Mouse (Mus musculus) erythroblast, embryonic 14.5 days (primary cell): Measurements from ENCODE around the gene Pgf. TPM values are rescaled to one million over a fixed set of nuclear protein-coding genes. Genes with fewer than 3 reads are reported as not detected.

ENCODE experiments used
- H3K27me3 ChIP-seq: 2 replicates; pipeline ENCODE4 v1.6.1; 2012; ENCODE audit warnings: inconsistent platforms; ENCODE audit not compliant: control insufficient read depth
- H3K36me3 ChIP-seq: 2 replicates; pipeline ENCODE4 v1.6.1; 2012; ENCODE audit warnings: mild to moderate bottlenecking, inconsistent platforms; ENCODE audit not compliant: control insufficient read depth
- H3K4me1 ChIP-seq: 2 replicates; pipeline ENCODE4 v1.6.1; 2012; ENCODE audit warnings: inconsistent platforms; ENCODE audit not compliant: control insufficient read depth
- H3K4me3 ChIP-seq: replicated peaks from 2 replicates; pipeline ENCODE3; 2012; ENCODE audit warnings: moderate library complexity, mild to moderate bottlenecking, inconsistent platforms
- H3K9me3 ChIP-seq: 2 replicates; pipeline ENCODE4 v1.6.1; 2012; ENCODE audit warnings: low read length, inconsistent platforms, mixed read lengths; ENCODE audit not compliant: control insufficient read depth
- GATA1 ChIP-seq: IDR thresholded peaks from 2 replicates; pipeline ENCODE4 v1.6.1; 2012; ENCODE audit warnings: low read length, inconsistent platforms, mixed read lengths
- TAL1 ChIP-seq: IDR thresholded peaks from 3 replicates; pipeline ENCODE4 v1.6.1; 2012; ENCODE audit warnings: low read length, inconsistent platforms, mixed read lengths
- polyA plus RNA-seq: library from polyadenylated mRNA; stranded (reverse); fragments of >175 nt; gene quantifications from 2 replicates; pipeline ENCODE4 v1.2.3, GENCODE M21; 2012

Pgf gene
- polyA plus RNA-seq, 1 experiment: not detected

- peaks cover 5% of the 10 kb centered on the region for H3K4me1 ChIP-seq
- H3K4me3 ChIP-seq: no peak overlapping the region
- H3K27me3 ChIP-seq: peaks cover 13% of the 10 kb centered on the region
- no peak for TF ChIP-seq TAL1
- no peak for TF ChIP-seq GATA1
- H3K36me3 ChIP-seq: no peaks in the 10 kb centered on the region
- H3K9me3 ChIP-seq: no peaks in the 10 kb centered on the region
Observed at GRCm38 (mm10) chr12:85170284-85170947, 7.2 kb downstream of the Pgf start.

GRCm38 (mm10) chr12:85169877-85170276, 7.7 kb downstream of the Pgf start:
- Histone ChIP-seq H3K4me1 (peaks cover 5% of the 10 kb centered on the region), H3K27me3 (peaks cover 7% of the 10 kb centered on the region), H3K9me3 (no peaks in the 10 kb centered on the region), H3K4me3 (no peak overlapping the region), H3K36me3 (no peaks in the 10 kb centered on the region)
- no peak for TF ChIP-seq GATA1

GRCm38 (mm10) chr12:85169117-85169858, 8.3 kb downstream of the Pgf start:
- Histone ChIP-seq H3K36me3 (no peaks in the 10 kb centered on the region), H3K4me1 (peaks cover 5% of the 10 kb centered on the region), H3K4me3 (no peak overlapping the region), H3K27me3 (peaks cover 5% of the 10 kb centered on the region), H3K9me3 (no peaks in the 10 kb centered on the region)
- no peak for TF ChIP-seq TAL1
- no peak for TF ChIP-seq GATA1

- H3K9me3 ChIP-seq: no peaks in the 10 kb centered on the region
- no peak for TF ChIP-seq TAL1
- no peak for TF ChIP-seq GATA1
Observed at GRCm38 (mm10) chr12:85166631-85167030, 11.0 kb downstream of the Pgf start.

GRCm38 (mm10) chr12:85164996-85165395, 12.6 kb downstream of the Pgf start:
- Histone ChIP-seq H3K27me3 (peaks cover 5% of the 10 kb centered on the region), H3K36me3 (no peaks in the 10 kb centered on the region), H3K4me1 (peaks cover 5% of the 10 kb centered on the region), H3K9me3 (no peaks in the 10 kb centered on the region), H3K4me3 (no peak overlapping the region)
- TF ChIP-seq TAL1 (no peak), GATA1 (no peak)

More at GRCm38 (mm10) chr12:85166631-85167030, 11.0 kb downstream of the Pgf start:
- Histone ChIP-seq H3K4me1 (peaks cover 5% of the 10 kb centered on the region), H3K36me3 (no peaks in the 10 kb centered on the region), H3K4me3 (no peak overlapping the region), H3K27me3 (peaks cover 5% of the 10 kb centered on the region)

- Histone ChIP-seq H3K9me3 (no peaks in the 10 kb centered on the region), H3K36me3 (no peaks in the 10 kb centered on the region), H3K4me1 (peaks cover 3% of the 10 kb centered on the region; the same call in 1 of the 2 replicates), H3K4me3 (no peak overlapping the region), H3K27me3 (peaks cover 5% of the 10 kb centered on the region)
- TF ChIP-seq TAL1 (no peak), GATA1 (no peak)
Observed at GRCm38 (mm10) chr12:85159592-85159991, 18.0 kb downstream of the Pgf start.

GRCm38 (mm10) chr12:85158801-85159200, 18.8 kb downstream of the Pgf start:
- TF ChIP-seq TAL1: no peak
- TF ChIP-seq GATA1: no peak
- H3K36me3 ChIP-seq: no peaks in the 10 kb centered on the region
- H3K9me3 ChIP-seq: no peaks in the 10 kb centered on the region
- peaks cover 3% of the 10 kb centered on the region; the same call in 1 of the 2 replicates for H3K4me1 ChIP-seq
- H3K27me3 ChIP-seq: peaks cover 5% of the 10 kb centered on the region
- no peak overlapping the region for H3K4me3 ChIP-seq

GRCm38 (mm10) chr12:85157797-85158460, 19.7 kb downstream of the Pgf start:
- TF ChIP-seq GATA1: no peak
- TF ChIP-seq TAL1: no peak
- no peaks in the 10 kb centered on the region for H3K36me3 ChIP-seq
- no peaks in the 10 kb centered on the region for H3K9me3 ChIP-seq
- peaks cover 3% of the 10 kb centered on the region; the same call in 1 of the 2 replicates for H3K4me1 ChIP-seq
- H3K27me3 ChIP-seq: peaks cover 5% of the 10 kb centered on the region
- no peak overlapping the region for H3K4me3 ChIP-seq

- Histone ChIP-seq H3K4me1 (peaks cover 7% of the 10 kb centered on the region), H3K4me3 (no peak overlapping the region), H3K36me3 (no peaks in the 10 kb centered on the region), H3K27me3 (peaks cover 9% of the 10 kb centered on the region), H3K9me3 (no peaks in the 10 kb centered on the region)
- TF ChIP-seq GATA1 (no peak), TAL1 (no peak)
Observed at GRCm38 (mm10) chr12:85156324-85156723, 21.3 kb downstream of the Pgf start.
